Mouse (Mus musculus): Measurements from ENCODE around the gene Tmem88. TPM values are rescaled to one million over a fixed set of nuclear protein-coding genes. Genes with fewer than 3 reads are reported as not detected.
"Not testable (repeated sequence)": the region's sequence is repeated elsewhere in the genome, so short reads cannot be mapped to it uniquely, and the experiment has no call there.

Gene Tmem88
- polyA plus RNA-seq, 1 experiment from 2014 or later, result 13.6 TPM

GRCm38 (mm10) chr11:69399201-69400082 lies 1.4 kb upstream of the Tmem88 start:
- Histone ChIP-seq H3K4me3 (ENCODE audit: low read depth, low read length) (0 out of 2 replicates have a peak overlapping the region, but pooled peaks have one; percentile 1), H3K4me2 (ENCODE audit: low read depth, low read length) (peak overlapping the region; percentile 25), H3K27me3 (ENCODE audit: control insufficient read depth, insufficient read depth, low read length) (no peaks in the 10 kb centered on the region), H3K9me3 (replicated peaks; ENCODE audit: control insufficient read depth, low read length) (no peaks in the 10 kb centered on the region), H3K9ac (replicated peaks; ENCODE audit: low read length) (peak overlapping the region; percentile 18; the same call in 1 of the 2 replicates), H3K36me3 (replicated peaks; ENCODE audit: control insufficient read depth, insufficient read depth, low read depth, low read length) (peaks cover 17% of the 10 kb centered on the region), H3K27ac (replicated peaks; ENCODE audit: low read depth, low read length) (no peak overlapping the region), H3K4me1 (ENCODE audit: control insufficient read depth, insufficient read depth, low read length) (peaks cover 10% of the 10 kb centered on the region)
- DNase-seq (ENCODE audit: low spot score) (no peak), ATAC-seq (replicated peaks; ENCODE audit: insufficient number of reproducible peaks, low FRiP score, low TSS enrichment, low read depth) (no peak)
- WGBS, result 15% methylated on average over 66 of the region's 66 CpGs

GRCm38 (mm10) chr11:69398486-69399200 lies 609 bp upstream of the Tmem88 start:
- ATAC-seq (replicated peaks; ENCODE audit: insufficient number of reproducible peaks, low FRiP score, low TSS enrichment, low read depth), result no peak
- Histone ChIP-seq H3K9ac (replicated peaks; ENCODE audit: low read length) (peak overlapping the region; percentile 60; the same call in 1 of the 2 replicates), H3K9me3 (replicated peaks; ENCODE audit: control insufficient read depth, low read length) (no peaks in the 10 kb centered on the region), H3K36me3 (replicated peaks; ENCODE audit: control insufficient read depth, insufficient read depth, low read depth, low read length) (peaks cover 10% of the 10 kb centered on the region), H3K27me3 (ENCODE audit: control insufficient read depth, insufficient read depth, low read length) (no peaks in the 10 kb centered on the region), H3K4me3 (ENCODE audit: low read depth, low read length) (peak overlapping the region; percentile 31; the same call in 1 of the 2 replicates), H3K4me1 (ENCODE audit: control insufficient read depth, insufficient read depth, low read length) (peaks cover 10% of the 10 kb centered on the region), H3K4me2 (ENCODE audit: low read depth, low read length) (peak overlapping the region; percentile 39), H3K27ac (replicated peaks; ENCODE audit: low read depth, low read length) (no peak overlapping the region)
- DNase-seq (ENCODE audit: low spot score), result no peak
- WGBS, result 18% methylated on average over 21 of the region's 21 CpGs

GRCm38 (mm10) chr11:69397581-69398057 lies 415 bp downstream of the Tmem88 start:
- H3K36me3 ChIP-seq (replicated peaks; ENCODE audit: control insufficient read depth, insufficient read depth, low read depth, low read length), result peaks cover 6% of the 10 kb centered on the region
- peak overlapping the region; percentile 31 for H3K4me3 ChIP-seq (ENCODE audit: low read depth, low read length)
- H3K9ac ChIP-seq (replicated peaks; ENCODE audit: low read length), result peak overlapping the region; percentile 60
- no peaks in the 10 kb centered on the region for H3K27me3 ChIP-seq (ENCODE audit: control insufficient read depth, insufficient read depth, low read length)
- no peak for ATAC-seq (replicated peaks; ENCODE audit: insufficient number of reproducible peaks, low FRiP score, low TSS enrichment, low read depth)
- no peak for DNase-seq (ENCODE audit: low spot score)
- no peak overlapping the region; the same call in 1 of the 2 replicates for H3K27ac ChIP-seq (replicated peaks; ENCODE audit: low read depth, low read length)
- H3K9me3 ChIP-seq (replicated peaks; ENCODE audit: control insufficient read depth, low read length), result no peaks in the 10 kb centered on the region
- peak overlapping the region; percentile 39 for H3K4me2 ChIP-seq (ENCODE audit: low read depth, low read length)
- H3K4me1 ChIP-seq (ENCODE audit: control insufficient read depth, insufficient read depth, low read length), result peaks cover 10% of the 10 kb centered on the region
- WGBS, result 7% methylated on average over 24 of the region's 24 CpGs

- Histone ChIP-seq H3K4me2 (ENCODE audit: low read depth, low read length) (peak overlapping the region; percentile 63), H3K4me1 (ENCODE audit: control insufficient read depth, insufficient read depth, low read length) (peaks cover 10% of the 10 kb centered on the region), H3K9ac (replicated peaks; ENCODE audit: low read length) (peak overlapping the region; percentile 43; the same call in 1 of the 2 replicates), H3K9me3 (replicated peaks; ENCODE audit: control insufficient read depth, low read length) (no peaks in the 10 kb centered on the region), H3K27me3 (ENCODE audit: control insufficient read depth, insufficient read depth, low read length) (no peaks in the 10 kb centered on the region), H3K27ac (replicated peaks; ENCODE audit: low read depth, low read length) (no peak overlapping the region), H3K36me3 (replicated peaks; ENCODE audit: control insufficient read depth, insufficient read depth, low read depth, low read length) (peaks cover 2% of the 10 kb centered on the region), H3K4me3 (ENCODE audit: low read depth, low read length) (peak overlapping the region; percentile 16; the same call in 1 of the 2 replicates)
- DNase-seq (ENCODE audit: low spot score) (no peak), ATAC-seq (replicated peaks; ENCODE audit: insufficient number of reproducible peaks, low FRiP score, low TSS enrichment, low read depth) (no peak)
- 19% methylated on average over 11 of the region's 11 CpGs for WGBS
Observed at GRCm38 (mm10) chr11:69396772-69397171, 1.3 kb downstream of the Tmem88 start.

GRCm38 (mm10) chr11:69395634-69396373 lies 2.2 kb downstream of the Tmem88 start:
- H3K27me3 ChIP-seq (ENCODE audit: control insufficient read depth, insufficient read depth, low read length), result no peaks in the 10 kb centered on the region
- peak overlapping the region; percentile 52 for H3K4me3 ChIP-seq (ENCODE audit: low read depth, low read length)
- H3K9me3 ChIP-seq (replicated peaks; ENCODE audit: control insufficient read depth, low read length), result no peaks in the 10 kb centered on the region
- H3K9ac ChIP-seq (replicated peaks; ENCODE audit: low read length), result peak overlapping the region; percentile 78
- WGBS, result under 1% methylated on average over 48 of the region's 48 CpGs
- H3K4me1 ChIP-seq (ENCODE audit: control insufficient read depth, insufficient read depth, low read length), result peaks cover 10% of the 10 kb centered on the region
- H3K4me2 ChIP-seq (ENCODE audit: low read depth, low read length), result peak overlapping the region; percentile 63
- H3K27ac ChIP-seq (replicated peaks; ENCODE audit: low read depth, low read length), result peak overlapping the region; percentile 74
- peak; percentile 81 for ATAC-seq (replicated peaks; ENCODE audit: insufficient number of reproducible peaks, low FRiP score, low TSS enrichment, low read depth)
- DNase-seq (ENCODE audit: low spot score), result peak; percentile 99
- H3K36me3 ChIP-seq (replicated peaks; ENCODE audit: control insufficient read depth, insufficient read depth, low read depth, low read length), result no peaks in the 10 kb centered on the region; the same call in 1 of the 2 replicates

GRCm38 (mm10) chr11:69395235-69395633 lies 2.8 kb downstream of the Tmem88 start, which contains the start of the genes Naa38 and Cyb5d1:
Naa38 (plus strand) TSS chr11:69395487.
Cyb5d1 (minus strand) TSS chr11:69395631.
- 0% methylated on average over 20 of the region's 24 CpGs for WGBS
- H3K9me3 ChIP-seq (replicated peaks; ENCODE audit: control insufficient read depth, low read length); H3K36me3 ChIP-seq (replicated peaks; ENCODE audit: control insufficient read depth, insufficient read depth, low read depth, low read length); H3K4me1 ChIP-seq (ENCODE audit: control insufficient read depth, insufficient read depth, low read length); H3K27me3 ChIP-seq (ENCODE audit: control insufficient read depth, insufficient read depth, low read length): not testable (repeated sequence)
- Histone ChIP-seq H3K9ac (replicated peaks; ENCODE audit: low read length) (peak within 1 kb of the TSS; percentile 78), H3K4me2 (ENCODE audit: low read depth, low read length) (peak within 1 kb of the TSS; percentile 63), H3K27ac (replicated peaks; ENCODE audit: low read depth, low read length) (peak within 1 kb of the TSS; percentile 74), H3K4me3 (ENCODE audit: low read depth, low read length) (peak within 1 kb of the TSS; percentile 52)
- ATAC-seq (replicated peaks; ENCODE audit: insufficient number of reproducible peaks, low FRiP score, low TSS enrichment, low read depth) (peak; percentile 31; the same call in 1 of the 2 replicates), DNase-seq (ENCODE audit: low spot score) (peak; percentile 91)

GRCm38 (mm10) chr11:69394591-69395167 lies 3.4 kb downstream of the Tmem88 start:
- not testable (repeated sequence) for DNase-seq (ENCODE audit: low spot score); H3K9me3 ChIP-seq (replicated peaks; ENCODE audit: control insufficient read depth, low read length); ATAC-seq (replicated peaks; ENCODE audit: insufficient number of reproducible peaks, low FRiP score, low TSS enrichment, low read depth); H3K27me3 ChIP-seq (ENCODE audit: control insufficient read depth, insufficient read depth, low read length); H3K4me1 ChIP-seq (ENCODE audit: control insufficient read depth, insufficient read depth, low read length); H3K27ac ChIP-seq (replicated peaks; ENCODE audit: low read depth, low read length); H3K36me3 ChIP-seq (replicated peaks; ENCODE audit: control insufficient read depth, insufficient read depth, low read depth, low read length)
- WGBS, result 1% methylated on average over 31 of the region's 31 CpGs
- peak overlapping the region; percentile 78 for H3K9ac ChIP-seq (replicated peaks; ENCODE audit: low read length)
- peak overlapping the region; percentile 52 for H3K4me3 ChIP-seq (ENCODE audit: low read depth, low read length)
- peak overlapping the region; percentile 63 for H3K4me2 ChIP-seq (ENCODE audit: low read depth, low read length)
